Mouse (Mus musculus) olfactory bulb, adult 2 months (tissue): ENCODE data around the gene Kifc3.

ENCODE experiments used
- CTCF ChIP-seq: fragments of 200-500 bp; IDR thresholded peaks from 2 replicates; pipeline ENCODE4 v1.5.1; 2012; ENCODE audit warnings: low read depth, mild to moderate bottlenecking, low read length, moderate library complexity; ENCODE audit not compliant: insufficient read depth
- POLR2A ChIP-seq: fragments of 200-500 bp; IDR thresholded peaks from 2 replicates; pipeline ENCODE4 v1.6.1; 2012; ENCODE audit warnings: mild to moderate bottlenecking, low read depth, low read length, moderate library complexity; ENCODE audit not compliant: insufficient read depth

DNA sequence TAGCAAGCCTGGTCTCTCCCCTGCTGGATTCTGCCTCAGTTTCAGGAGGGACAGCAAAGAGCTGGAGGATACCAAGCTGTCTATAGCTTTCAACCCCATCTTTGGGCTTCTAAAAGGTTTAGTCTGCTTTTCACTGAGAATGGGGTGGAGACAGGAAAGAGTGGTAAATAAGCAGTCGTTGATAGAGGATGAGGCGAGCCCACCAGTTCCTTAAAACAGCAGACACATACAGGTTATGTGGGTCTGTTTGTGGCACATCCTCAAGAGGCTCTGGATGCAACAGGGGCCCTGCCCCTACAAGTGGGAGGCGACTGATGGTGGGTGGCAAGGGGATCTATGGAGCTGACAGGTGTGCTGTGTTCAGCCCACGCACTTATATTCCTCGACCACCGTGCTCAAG, 144.0 kb downstream of the Kifc3 start:
- no peak for TF ChIP-seq POLR2A
- no peak for TF ChIP-seq CTCF
